ENCODE assay signal across 8 mouse cellular contexts in the genomic region with DNA sequence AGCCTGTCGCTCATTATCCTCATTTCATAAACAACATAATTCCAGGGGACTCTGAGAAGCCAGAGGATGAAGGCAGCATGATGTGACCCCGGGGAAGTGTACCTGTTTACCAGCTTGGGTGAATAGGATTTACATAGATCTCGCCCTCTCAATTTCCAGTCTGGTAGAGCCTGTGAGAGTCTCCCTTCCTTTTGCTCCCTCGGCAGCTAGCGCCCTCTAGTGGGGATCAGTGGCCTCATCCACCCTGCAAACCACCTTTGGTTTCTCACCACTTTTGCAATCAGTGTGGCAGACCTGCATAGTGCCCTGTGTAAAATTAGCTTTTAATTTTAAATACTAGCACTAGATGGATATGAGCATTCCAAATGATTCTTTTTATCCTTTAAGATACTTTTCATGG.
DNase-seq lines count a peak whose midpoint lies in the region; ATAC-seq and TF ChIP-seq lines count a peak whose summit lies in the region.

No protein-coding gene starts in this region.

- ATAC-seq in forebrain, embryonic 11.5 days (replicated peaks; ENCODE audit: low FRiP score) = no peak
- no peak for ATAC-seq in forebrain, embryonic 16.5 days
- ATAC-seq in liver, embryonic 11.5 days (replicated peaks; ENCODE audit: low FRiP score) = no peak
- no peak for ATAC-seq in embryonic facial prominence, embryonic 11.5 days (replicated peaks; ENCODE audit: insufficient number of reproducible peaks, low FRiP score, low TSS enrichment, low read depth)
- no peak for ATAC-seq in lung, embryonic 14.5 days (ENCODE audit: insufficient read depth)

- peak; percentile 58 for DNase-seq in forebrain, embryonic 11.5 days (ENCODE audit: low spot score)
- peak; percentile 45 for DNase-seq in liver
- DNase-seq in liver, embryonic 11.5 days (ENCODE audit: low spot score) = no peak
- DNase-seq in adrenal gland, postnatal 10 days = peak; percentile 73
- peak; percentile 48 for DNase-seq in embryonic facial prominence, embryonic 11.5 days (ENCODE audit: low spot score)
- peak; percentile 51 for DNase-seq in lung, embryonic 14.5 days
- peak; percentile 30 for DNase-seq in testis, postnatal 14 days (ENCODE audit: low spot score)

- WGBS in forebrain, embryonic 11.5 days = 63% methylated on average over 5 of the region's 5 CpGs
- 66% methylated on average over 5 of the region's 5 CpGs for WGBS in forebrain, embryonic 16.5 days
- 45% methylated on average over 5 of the region's 5 CpGs for WGBS in liver, embryonic 11.5 days
- WGBS in embryonic facial prominence, embryonic 11.5 days = 62% methylated on average over 5 of the region's 5 CpGs
- 53% methylated on average over 5 of the region's 5 CpGs for WGBS in lung, embryonic 14.5 days

- no peak overlapping the region for H3K27ac ChIP-seq in forebrain, embryonic 11.5 days (ENCODE audit: low read depth, low read length)
- no peak overlapping the region for H3K27ac ChIP-seq in forebrain, embryonic 16.5 days (ENCODE audit: low read length)
- H3K27ac ChIP-seq in liver, embryonic 11.5 days (ENCODE audit: low read depth, low read length) = no peak overlapping the region
- no peak overlapping the region for H3K27ac ChIP-seq in embryonic facial prominence, embryonic 11.5 days (replicated peaks; ENCODE audit: low read depth, low read length)
- H3K27ac ChIP-seq in lung, embryonic 14.5 days (ENCODE audit: low read depth) = no peak overlapping the region

- no peak overlapping the region for H3K9ac ChIP-seq in forebrain, embryonic 11.5 days (ENCODE audit: low read length)
- no peak overlapping the region for H3K9ac ChIP-seq in forebrain, embryonic 16.5 days (replicated peaks; ENCODE audit: low read depth, low read length)
- no peak overlapping the region for H3K9ac ChIP-seq in liver, embryonic 11.5 days (ENCODE audit: low read depth, low read length)
- H3K9ac ChIP-seq in embryonic facial prominence, embryonic 11.5 days (replicated peaks; ENCODE audit: low read length) = no peak overlapping the region
- no peak overlapping the region for H3K9ac ChIP-seq in lung, embryonic 14.5 days

- H3K4me2 ChIP-seq in forebrain, embryonic 11.5 days (ENCODE audit: low read depth, low read length, severe bottlenecking) = no peak overlapping the region
- no peak overlapping the region for H3K4me2 ChIP-seq in forebrain, embryonic 16.5 days (ENCODE audit: low read length)
- H3K4me2 ChIP-seq in liver, embryonic 11.5 days = no peak overlapping the region
- no peak overlapping the region for H3K4me2 ChIP-seq in embryonic facial prominence, embryonic 11.5 days (ENCODE audit: low read depth, low read length)
- H3K4me2 ChIP-seq in lung, embryonic 14.5 days = no peak overlapping the region

- no peaks in the 10 kb centered on the region for H3K9me3 ChIP-seq in forebrain, embryonic 11.5 days (ENCODE audit: control insufficient read depth, low read length)
- H3K9me3 ChIP-seq in forebrain, embryonic 16.5 days (ENCODE audit: control insufficient read depth, low read length) = no peaks in the 10 kb centered on the region
- no peaks in the 10 kb centered on the region; the same call in 1 of the 2 replicates for H3K9me3 ChIP-seq in liver, embryonic 11.5 days (ENCODE audit: control insufficient read depth, low read length)
- no peaks in the 10 kb centered on the region for H3K9me3 ChIP-seq in embryonic facial prominence, embryonic 11.5 days (replicated peaks; ENCODE audit: control insufficient read depth, low read length)
- H3K9me3 ChIP-seq in lung, embryonic 14.5 days (ENCODE audit: low read depth, low read length) = no peaks in the 10 kb centered on the region

- peaks cover 20% of the 10 kb centered on the region for H3K36me3 ChIP-seq in forebrain, embryonic 11.5 days (ENCODE audit: control insufficient read depth, insufficient read depth, low read length)
- H3K36me3 ChIP-seq in forebrain, embryonic 16.5 days (ENCODE audit: control insufficient read depth, insufficient read depth) = peaks cover 23% of the 10 kb centered on the region
- peaks cover 2% of the 10 kb centered on the region; the same call in 1 of the 2 replicates for H3K36me3 ChIP-seq in liver, embryonic 11.5 days (ENCODE audit: control insufficient read depth, insufficient read depth, low read length)
- peaks cover 5% of the 10 kb centered on the region for H3K36me3 ChIP-seq in embryonic facial prominence, embryonic 11.5 days (replicated peaks; ENCODE audit: control insufficient read depth, insufficient read depth, low read depth, low read length)
- H3K36me3 ChIP-seq in lung, embryonic 14.5 days (ENCODE audit: insufficient read depth) = peaks cover 19% of the 10 kb centered on the region

- no peaks in the 10 kb centered on the region for H3K27me3 ChIP-seq in forebrain, embryonic 11.5 days (ENCODE audit: control insufficient read depth, insufficient read depth, low read length)
- no peaks in the 10 kb centered on the region for H3K27me3 ChIP-seq in forebrain, embryonic 16.5 days (replicated peaks; ENCODE audit: control insufficient read depth, insufficient read depth, low read length)
- no peaks in the 10 kb centered on the region for H3K27me3 ChIP-seq in liver, embryonic 11.5 days (replicated peaks; ENCODE audit: control insufficient read depth, insufficient read depth, low read length)
- H3K27me3 ChIP-seq in embryonic facial prominence, embryonic 11.5 days (ENCODE audit: control insufficient read depth, insufficient read depth, low read length) = no peaks in the 10 kb centered on the region
- H3K27me3 ChIP-seq in lung, embryonic 14.5 days (ENCODE audit: insufficient read depth, low read length) = no peaks in the 10 kb centered on the region

- H3K4me1 ChIP-seq in forebrain, embryonic 11.5 days (replicated peaks; ENCODE audit: control insufficient read depth, insufficient read depth, low read length) = no peaks in the 10 kb centered on the region
- H3K4me1 ChIP-seq in forebrain, embryonic 16.5 days (replicated peaks; ENCODE audit: control insufficient read depth, insufficient read depth, low read length) = no peaks in the 10 kb centered on the region
- no peaks in the 10 kb centered on the region for H3K4me1 ChIP-seq in liver, embryonic 11.5 days (replicated peaks; ENCODE audit: control insufficient read depth, insufficient read depth, low read length)
- no peaks in the 10 kb centered on the region for H3K4me1 ChIP-seq in embryonic facial prominence, embryonic 11.5 days (ENCODE audit: control insufficient read depth, insufficient read depth, low read length)
- H3K4me1 ChIP-seq in lung, embryonic 14.5 days (ENCODE audit: insufficient read depth) = no peaks in the 10 kb centered on the region

- H3K4me3 ChIP-seq in forebrain, embryonic 11.5 days (ENCODE audit: low read depth, low read length) = no peak overlapping the region
- H3K4me3 ChIP-seq in forebrain, embryonic 16.5 days (replicated peaks; ENCODE audit: low read length) = no peak overlapping the region
- no peak overlapping the region for H3K4me3 ChIP-seq in liver, embryonic 11.5 days (ENCODE audit: low read depth, low read length)
- H3K4me3 ChIP-seq in embryonic facial prominence, embryonic 11.5 days (ENCODE audit: low read depth, low read length) = no peak overlapping the region
- no peak overlapping the region for H3K4me3 ChIP-seq in lung, embryonic 14.5 days (ENCODE audit: low read depth, low read length)

- TF ChIP-seq CTCF in lung, embryonic 14.5 days (IDR thresholded peaks at IDR 0.05; ENCODE audit: low read depth) = peak; percentile 67
